Mouse (Mus musculus) liver, adult 2 months (tissue): ENCODE results near the gene Ap3s2. TPM values are rescaled to one million over a fixed set of nuclear protein-coding genes. Genes with fewer than 3 reads are reported as not detected.
A peak's percentile ranks its signal among the peaks of the same experiment; 100 is the strongest.

ENCODE experiments used
- DNase-seq: peaks from one replicate; pipeline ENCODE4 v3.0.0-alpha.2; 2011; ENCODE audit warnings: low read depth, low spot score; ENCODE audit errors: extremely low read depth
- H3K27ac ChIP-seq: fragments of 200-500 bp; replicated peaks from 2 replicates; pipeline ENCODE4 v1.5.1; 2012; ENCODE audit warnings: low read depth, mild to moderate bottlenecking, control low read depth, inconsistent platforms, low read length; ENCODE audit not compliant: insufficient read depth
- H3K27me3 ChIP-seq: fragments of 200-500 bp; 2 replicates; pipeline ENCODE4 v1.6.1; 2012; ENCODE audit warnings: mild to moderate bottlenecking, moderate library complexity, low read length, inconsistent platforms; ENCODE audit not compliant: control insufficient read depth, insufficient read depth
- H3K36me3 ChIP-seq: fragments of 200-500 bp; 2 replicates; pipeline ENCODE4 v1.6.1; 2012; ENCODE audit warnings: low read length, inconsistent platforms; ENCODE audit not compliant: control insufficient read depth, insufficient read depth
- H3K4me1 ChIP-seq: fragments of 200-500 bp; 2 replicates; pipeline ENCODE4 v1.6.1; 2011; ENCODE audit warnings: low read length; ENCODE audit not compliant: control insufficient read depth, insufficient read depth
- H3K4me3 ChIP-seq: fragments of 200-500 bp; 2 replicates; pipeline ENCODE4 v1.5.1; 2011; ENCODE audit warnings: low read depth, mild to moderate bottlenecking, control low read depth, low read length, moderate library complexity; ENCODE audit not compliant: insufficient read depth
- H3K79me2 ChIP-seq: fragments of 200-500 bp; 2 replicates; pipeline ENCODE4 v1.6.1; 2012; ENCODE audit warnings: inconsistent platforms, mild to moderate bottlenecking, low read length, moderate library complexity; ENCODE audit not compliant: control insufficient read depth, insufficient read depth
- H3K9ac ChIP-seq: fragments of 200-500 bp; 2 replicates; pipeline ENCODE4 v1.6.1; 2012; ENCODE audit warnings: low read depth, mild to moderate bottlenecking, control low read depth, inconsistent platforms, low read length
- CTCF ChIP-seq: fragments of 200-500 bp; IDR thresholded peaks from 2 replicates; pipeline ENCODE4 v1.5.1; 2011; ENCODE audit warnings: low read depth, low read length, control low read depth
- POLR2A ChIP-seq: fragments of 200-500 bp; IDR thresholded peaks from 2 replicates; pipeline ENCODE4 v1.6.1; 2011; ENCODE audit warnings: low read length, control low read depth; ENCODE audit not compliant: insufficient read depth; ENCODE audit errors: extremely low read depth
- WGBS: fragments of 180-500 bp; shearing (Covaris S2); methylation state at CpG from one replicate; pipeline ENCODE4 v1.1.7; 2018; 5-methylcytosine and 5-hydroxymethylcytosine counted together
- polyA plus RNA-seq: library from polyadenylated mRNA; depleted of rRNA; stranded (reverse); fragments of >200 nt; gene quantifications from 2 replicates; pipeline ENCODE4 v1.2.3, GENCODE M21; 2012
- total RNA-seq: library from RNA; depleted of rRNA; stranded (reverse); fragments of >200 nt; gene quantifications from 2 replicates; pipeline ENCODE4 v1.2.3, GENCODE M21; 2014

Ap3s2 gene
- total and polyA plus RNA-seq, 2 experiments, result 6.3 to 10.3 TPM

- no peak for TF ChIP-seq POLR2A
- Histone ChIP-seq H3K27ac (no peak overlapping the region), H3K4me1 (no peaks in the 10 kb centered on the region), H3K27me3 (no peaks in the 10 kb centered on the region), H3K36me3 (no peaks in the 10 kb centered on the region), H3K9ac (no peak overlapping the region), H3K4me3 (no peak overlapping the region), H3K79me2 (no peaks in the 10 kb centered on the region)
- 58% methylated on average over 6 of the region's 6 CpGs for WGBS
- DNase-seq, result no peak
Observed at GRCm38 (mm10) chr7:79950236-79950635, 29.8 kb upstream of the Ap3s2 start.

- Histone ChIP-seq H3K4me1 (peaks cover 2% of the 10 kb centered on the region; the same call in 1 of the 2 replicates), H3K4me3 (peak overlapping the region; percentile 94), H3K27me3 (no peaks in the 10 kb centered on the region), H3K27ac (peak overlapping the region; percentile 87), H3K9ac (peak overlapping the region; percentile 87), H3K79me2 (no peaks in the 10 kb centered on the region), H3K36me3 (no peaks in the 10 kb centered on the region)
- TF ChIP-seq POLR2A (no peak), CTCF (no peak)
- peak; percentile 89 for DNase-seq
- 2% methylated on average over 19 of the region's 19 CpGs for WGBS
Observed at GRCm38 (mm10) chr7:79935511-79936205, 15.2 kb upstream of the Ap3s2 start.

- Histone ChIP-seq H3K9ac (peak within 1 kb of the TSS; percentile 87), H3K36me3 (no peaks in the 10 kb centered on the region), H3K4me1 (peaks cover 2% of the 10 kb centered on the region; the same call in 1 of the 2 replicates), H3K79me2 (no peaks in the 10 kb centered on the region), H3K27ac (peak within 1 kb of the TSS; percentile 87), H3K27me3 (no peaks in the 10 kb centered on the region), H3K4me3 (peak within 1 kb of the TSS; percentile 94)
- no peak for DNase-seq
- 5% methylated on average over 32 of the region's 32 CpGs for WGBS
- TF ChIP-seq CTCF (no peak), POLR2A (no peak)
Observed at GRCm38 (mm10) chr7:79934862-79935510, 14.5 kb upstream of the Ap3s2 start, which contains the start of gene Arpin. Gene Arpin (minus strand): TSS chr7:79935359.

GRCm38 (mm10) chr7:79934461-79934860, 14.0 kb upstream of the Ap3s2 start:
- peak overlapping the region; percentile 94; the same call in 1 of the 2 replicates for H3K4me3 ChIP-seq
- H3K9ac ChIP-seq, result peak overlapping the region; percentile 87
- H3K4me1 ChIP-seq, result peaks cover 2% of the 10 kb centered on the region; the same call in 1 of the 2 replicates
- 50% methylated on average over 5 of the region's 5 CpGs for WGBS
- no peak for DNase-seq
- no peak for TF ChIP-seq CTCF
- TF ChIP-seq POLR2A, result no peak
- no peak overlapping the region for H3K27ac ChIP-seq
- no peaks in the 10 kb centered on the region for H3K36me3 ChIP-seq
- no peaks in the 10 kb centered on the region for H3K27me3 ChIP-seq
- H3K79me2 ChIP-seq, result no peaks in the 10 kb centered on the region

GRCm38 (mm10) chr7:79928516-79929052, 8.1 kb upstream of the Ap3s2 start:
- Histone ChIP-seq H3K4me1 (no peaks in the 10 kb centered on the region), H3K79me2 (no peaks in the 10 kb centered on the region), H3K27me3 (no peaks in the 10 kb centered on the region), H3K27ac (0 out of 2 replicates have a peak overlapping the region, but pooled peaks have one; percentile 5), H3K36me3 (peaks cover 2% of the 10 kb centered on the region; the same call in 1 of the 2 replicates), H3K4me3 (no peak overlapping the region), H3K9ac (no peak overlapping the region)
- 90% methylated on average over 2 of the region's 2 CpGs for WGBS
- TF ChIP-seq CTCF (0 out of 2 replicates have a peak, but pooled peaks have one; percentile 4), POLR2A (no peak)
- DNase-seq, result no peak
